Mouse (Mus musculus) cortical plate, adult 2 months (tissue): Measurements from ENCODE around the gene Lyst.

ENCODE experiments used
- CTCF ChIP-seq: fragments of 200-500 bp; IDR thresholded peaks from 2 replicates; pipeline ENCODE4 v1.5.1; 2011; ENCODE audit warnings: mild to moderate bottlenecking, control low read depth, low read length; ENCODE audit not compliant: insufficient read depth; ENCODE audit errors: extremely low read depth
- POLR2A ChIP-seq: fragments of 200-500 bp; IDR thresholded peaks from 2 replicates; pipeline ENCODE4 v1.6.1; 2011; ENCODE audit warnings: mild to moderate bottlenecking, low read length, control low read depth; ENCODE audit not compliant: insufficient read depth; ENCODE audit errors: extremely low read depth

DNA sequence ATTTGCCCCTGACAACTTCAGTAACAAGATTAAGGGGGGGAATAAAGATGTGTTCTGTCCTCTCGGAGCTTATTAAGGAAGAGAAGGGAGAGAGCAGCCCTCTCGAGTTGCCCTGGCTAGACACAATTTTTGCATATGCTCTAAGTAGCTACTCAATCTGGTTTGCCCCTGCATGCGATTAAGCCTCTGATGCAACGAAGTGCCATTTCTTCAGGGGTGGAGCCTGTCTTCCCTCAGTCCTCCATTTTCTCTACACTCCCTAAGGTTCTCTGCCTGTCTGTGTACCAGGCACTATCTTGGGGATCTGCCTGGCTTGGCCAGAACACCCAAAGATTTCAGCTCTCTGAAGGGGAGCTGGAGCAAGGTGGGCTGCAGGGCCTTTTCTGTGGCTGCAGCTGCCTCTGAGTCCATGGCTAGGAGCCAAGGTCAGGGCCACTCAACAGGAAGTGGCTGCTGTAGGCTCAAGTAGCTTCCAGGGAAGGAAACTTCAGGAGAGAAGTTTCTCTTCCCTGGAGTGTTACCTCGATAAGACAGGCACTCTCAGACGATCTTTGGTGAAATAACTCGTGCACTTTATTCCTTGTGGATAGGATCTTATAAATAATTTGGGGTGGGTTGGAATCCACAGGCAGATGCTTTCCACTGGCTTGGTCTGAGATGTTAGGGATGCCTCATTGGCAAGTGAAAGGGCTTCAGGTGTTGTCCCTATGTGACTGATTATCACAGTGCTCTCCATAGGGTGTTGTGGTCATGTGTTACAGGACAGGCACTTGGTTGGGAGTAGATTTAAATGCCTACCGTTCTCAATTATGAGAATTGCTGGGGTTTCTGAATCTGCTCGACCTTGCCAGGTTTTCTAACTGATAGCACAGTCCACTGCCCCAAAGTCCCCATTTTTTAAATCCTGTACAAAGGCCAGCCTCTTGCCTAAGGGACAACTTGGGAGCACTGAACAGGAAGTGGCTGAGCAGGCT lies 40.2 kb upstream of the Lyst start:
- TF ChIP-seq CTCF (no peak), POLR2A (no peak)
